Mouse (Mus musculus) heart, adult 9 months (tissue): ENCODE measurements around the gene Bcl2l10.

Source experiments
- DNase-seq, 2 experiments: peaks; one replicate each; pipeline ENCODE4 v3.0.0; 2022; ENCODE audit warnings: low spot score in 2 of 2

Bcl2l10 gene

GRCm38 (mm10) chr9:75400639-75401038, 53.1 kb downstream of the Bcl2l10 start:
- no peak for DNase-seq
